Mouse (Mus musculus) neural tube, embryonic 12.5 days (tissue): Measurements from ENCODE around the gene Spsb4. TPM values are rescaled to one million over a fixed set of nuclear protein-coding genes. Genes with fewer than 3 reads are reported as not detected.

ENCODE experiments used
- ATAC-seq: fragments of 200-750 bp; cut with Nextera tagmentation; 2 replicates; pipeline ENCODE4 v1.8.0; 2017; ENCODE audit warnings: low read depth, mild to moderate bottlenecking, moderate TSS enrichment, moderate library complexity; ENCODE audit not compliant: low FRiP score
- H3K27ac ChIP-seq: fragments of 300-500 bp; sonication (generic); 2 replicates; pipeline ENCODE4 v1.5.1; 2016
- H3K27me3 ChIP-seq: fragments of 300-500 bp; sonication (generic); replicated peaks from 2 replicates; pipeline ENCODE4 v1.6.1; 2016; ENCODE audit warnings: mild to moderate bottlenecking
- H3K36me3 ChIP-seq: fragments of 300-500 bp; sonication (generic); 2 replicates; pipeline ENCODE4 v1.6.1; 2016; ENCODE audit warnings: mild to moderate bottlenecking
- H3K4me1 ChIP-seq: fragments of 300-500 bp; sonication (generic); 2 replicates; pipeline ENCODE4 v1.6.1; 2016
- H3K4me2 ChIP-seq: fragments of 300-500 bp; sonication (generic); replicated peaks from 2 replicates; pipeline ENCODE4 v1.6.1; 2016; ENCODE audit warnings: mild to moderate bottlenecking
- H3K4me3 ChIP-seq: fragments of 300-500 bp; sonication (generic); 2 replicates; pipeline ENCODE4 v1.5.1; 2016
- H3K9ac ChIP-seq: fragments of 300-500 bp; sonication (generic); 2 replicates; pipeline ENCODE4 v1.6.1; 2016; ENCODE audit warnings: mild to moderate bottlenecking
- H3K9me3 ChIP-seq: fragments of 300-500 bp; sonication (generic); 2 replicates; pipeline ENCODE4 v1.6.1; 2016; ENCODE audit warnings: mild to moderate bottlenecking
- WGBS: fragments of 180-500 bp; shearing (Covaris S2); methylation state at CpG from one replicate; pipeline ENCODE4 v1.1.7; 2016; 5-methylcytosine and 5-hydroxymethylcytosine counted together
- polyA plus RNA-seq: library from polyadenylated mRNA; unstranded; fragments of >200 nt; fragmentation: Nextera tagmentation; extraction: Ambion mirVana; gene quantifications from 2 replicates; pipeline ENCODE4 v1.2.1, GENCODE M21; 2016

Spsb4 gene
- polyA plus RNA-seq, 1 experiment from 2014 or later, result 126 TPM

DNA sequence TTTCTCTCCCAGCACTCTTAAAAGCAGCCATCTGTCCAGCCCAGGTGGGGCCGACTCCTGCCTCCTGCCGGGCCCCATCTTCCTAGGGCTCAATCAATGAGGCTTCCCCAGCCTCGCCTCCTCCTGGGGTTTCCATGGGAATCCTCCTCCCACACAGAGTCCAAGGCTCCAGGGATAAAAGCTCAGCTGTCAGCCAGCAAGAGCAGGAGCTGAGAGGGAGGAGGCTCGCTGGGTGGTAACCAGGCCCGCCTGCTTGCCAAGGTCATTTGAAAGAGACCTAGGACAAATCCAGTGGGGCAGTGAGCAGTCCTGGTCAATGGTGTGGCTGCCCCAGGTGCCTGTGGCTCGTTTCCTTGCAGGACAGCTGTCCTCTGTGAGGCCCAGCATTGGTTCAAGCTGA lies 5.5 kb downstream of the Spsb4 start:
- peak; percentile 55 for ATAC-seq
- Histone ChIP-seq H3K9ac (peak overlapping the region; percentile 6; the same call in 1 of the 2 replicates), H3K4me1 (peaks cover 67% of the 10 kb centered on the region), H3K36me3 (peaks cover 20% of the 10 kb centered on the region; the same call in 1 of the 2 replicates), H3K27me3 (no peaks in the 10 kb centered on the region), H3K4me2 (peak overlapping the region; percentile 75), H3K9me3 (0 out of 2 replicates have a peak, but pooled peaks cover 4% of the 10 kb centered on the region), H3K27ac (peak overlapping the region; percentile 65; the same call in 1 of the 2 replicates), H3K4me3 (no peak overlapping the region)
- 4% methylated on average over 6 of the region's 6 CpGs for WGBS

DNA sequence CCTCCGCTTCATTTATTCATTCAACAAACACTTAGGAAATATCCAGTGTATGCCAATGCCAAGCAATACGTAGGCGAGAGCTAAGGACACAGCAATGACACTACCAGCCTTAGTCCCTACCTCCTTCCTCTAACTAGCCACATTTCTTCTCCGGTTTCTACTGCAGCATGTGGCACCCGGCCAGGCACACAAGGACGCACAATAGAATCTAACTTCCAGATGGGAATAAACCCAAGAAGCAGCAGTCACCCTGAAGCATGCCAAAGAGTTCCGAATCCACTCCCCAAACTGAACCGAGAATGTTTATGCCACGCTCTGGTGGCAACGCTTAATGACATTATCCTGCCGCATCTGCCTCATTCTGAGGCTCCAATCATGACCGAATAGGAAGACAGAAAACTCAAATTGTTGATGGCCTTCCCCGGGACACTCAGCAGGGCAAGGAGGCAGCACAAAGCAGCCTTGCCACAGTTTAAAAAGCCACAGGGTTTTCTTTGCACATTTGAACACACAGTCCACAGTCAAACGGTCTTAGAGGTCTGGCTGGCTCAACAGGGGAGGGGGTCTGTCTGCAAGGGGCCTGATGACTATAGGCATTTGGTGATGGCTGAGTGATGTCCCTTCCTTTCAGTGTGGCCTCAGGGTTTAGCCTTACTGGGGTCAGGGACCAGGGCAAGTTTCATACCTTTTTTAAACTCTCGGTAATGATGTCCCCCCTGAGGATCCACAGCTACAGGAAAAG lies 7.0 kb downstream of the Spsb4 start:
- peak overlapping the region; percentile 55 for H3K27ac ChIP-seq
- H3K4me3 ChIP-seq, result no peak overlapping the region
- H3K4me2 ChIP-seq, result peak overlapping the region; percentile 75
- no peaks in the 10 kb centered on the region for H3K27me3 ChIP-seq
- peaks cover 66% of the 10 kb centered on the region for H3K4me1 ChIP-seq
- WGBS, result 42% methylated on average over 15 of the region's 15 CpGs
- H3K9ac ChIP-seq, result no peak overlapping the region
- ATAC-seq, result 0 out of 2 replicates have a peak, but pooled peaks have one; percentile 5
- H3K9me3 ChIP-seq, result 0 out of 2 replicates have a peak, but pooled peaks cover 4% of the 10 kb centered on the region
- peaks cover 27% of the 10 kb centered on the region; the same call in 1 of the 2 replicates for H3K36me3 ChIP-seq

DNA sequence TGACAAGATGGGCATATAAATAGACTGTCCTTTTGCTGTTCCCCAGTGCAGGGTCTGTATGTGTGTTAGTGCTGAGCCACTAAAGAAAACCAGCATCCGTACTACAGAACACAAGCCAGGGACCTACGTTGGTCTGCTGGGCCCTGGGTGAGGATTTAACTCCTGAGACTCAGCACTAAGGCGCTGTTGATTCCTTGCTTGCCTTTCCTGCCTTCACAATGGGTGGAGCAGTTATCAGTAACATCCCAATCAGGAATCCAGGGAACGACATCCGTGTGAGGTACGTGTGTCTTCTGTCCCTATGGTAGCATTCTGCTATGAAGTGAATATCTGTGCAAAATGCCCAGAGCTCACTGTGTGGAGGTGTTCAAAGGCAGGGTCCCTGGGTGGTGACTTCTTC lies 8.2 kb downstream of the Spsb4 start:
- peaks cover 55% of the 10 kb centered on the region for H3K4me1 ChIP-seq
- no peak overlapping the region for H3K27ac ChIP-seq
- H3K4me2 ChIP-seq, result no peak overlapping the region
- peaks cover 27% of the 10 kb centered on the region; the same call in 1 of the 2 replicates for H3K36me3 ChIP-seq
- no peak for ATAC-seq
- H3K9ac ChIP-seq, result no peak overlapping the region
- H3K4me3 ChIP-seq, result no peak overlapping the region
- 0 out of 2 replicates have a peak, but pooled peaks cover 4% of the 10 kb centered on the region for H3K9me3 ChIP-seq
- 87% methylated on average over 6 of the region's 6 CpGs for WGBS
- no peaks in the 10 kb centered on the region for H3K27me3 ChIP-seq

DNA sequence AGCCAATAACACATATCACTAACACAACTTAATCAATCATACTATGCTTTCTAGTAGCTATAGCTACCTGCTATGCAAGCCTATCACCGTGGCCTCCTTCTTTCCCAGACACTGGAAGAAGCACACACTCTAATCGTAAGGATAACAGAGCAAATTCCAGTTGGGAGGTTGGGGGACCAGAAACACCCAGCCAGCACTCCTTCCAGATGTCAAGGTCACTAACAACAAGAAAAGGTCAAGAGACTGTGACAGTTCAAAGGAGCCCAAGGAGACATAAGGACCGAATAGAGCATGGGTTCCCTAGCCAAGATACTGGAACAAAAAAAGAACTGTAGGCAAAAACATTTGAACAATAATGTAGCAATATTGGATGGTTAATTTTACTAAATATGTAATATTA lies 13.9 kb downstream of the Spsb4 start:
- Histone ChIP-seq H3K4me3 (no peak overlapping the region), H3K36me3 (peaks cover 22% of the 10 kb centered on the region; the same call in 1 of the 2 replicates), H3K27me3 (no peaks in the 10 kb centered on the region), H3K9me3 (0 out of 2 replicates have a peak, but pooled peaks cover 4% of the 10 kb centered on the region), H3K9ac (no peak overlapping the region), H3K27ac (no peak overlapping the region), H3K4me2 (no peak overlapping the region), H3K4me1 (no peaks in the 10 kb centered on the region; the same call in 1 of the 2 replicates)
- ATAC-seq, result no peak
- WGBS, result 47% methylated on average over 3 of the region's 3 CpGs

DNA sequence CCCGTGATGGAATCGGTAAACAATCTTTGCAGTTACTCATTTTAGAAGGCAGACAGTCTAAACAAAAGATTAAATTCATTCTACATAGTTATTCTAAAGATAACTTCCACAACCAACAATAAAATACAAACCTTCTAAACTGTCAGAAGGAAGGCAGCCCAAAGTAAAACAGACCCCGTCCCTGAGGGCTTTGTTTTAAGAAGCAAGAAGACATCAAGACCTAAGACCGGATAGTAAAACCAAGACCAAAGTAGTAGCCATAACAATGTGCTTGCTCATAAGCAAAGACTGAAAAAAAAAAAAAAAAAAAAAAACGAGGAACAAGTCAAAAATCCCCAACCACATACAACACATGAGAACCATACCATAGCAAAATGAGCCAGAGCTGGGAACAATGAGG lies 15.5 kb downstream of the Spsb4 start:
- Histone ChIP-seq H3K4me3 (no peak overlapping the region), H3K27me3 (no peaks in the 10 kb centered on the region), H3K36me3 (peaks cover 7% of the 10 kb centered on the region; the same call in 1 of the 2 replicates), H3K27ac (no peak overlapping the region), H3K9ac (no peak overlapping the region), H3K4me2 (no peak overlapping the region), H3K9me3 (no peaks in the 10 kb centered on the region), H3K4me1 (no peaks in the 10 kb centered on the region; the same call in 1 of the 2 replicates)
- 70% methylated on average over 5 of the region's 5 CpGs for WGBS
- no peak for ATAC-seq

DNA sequence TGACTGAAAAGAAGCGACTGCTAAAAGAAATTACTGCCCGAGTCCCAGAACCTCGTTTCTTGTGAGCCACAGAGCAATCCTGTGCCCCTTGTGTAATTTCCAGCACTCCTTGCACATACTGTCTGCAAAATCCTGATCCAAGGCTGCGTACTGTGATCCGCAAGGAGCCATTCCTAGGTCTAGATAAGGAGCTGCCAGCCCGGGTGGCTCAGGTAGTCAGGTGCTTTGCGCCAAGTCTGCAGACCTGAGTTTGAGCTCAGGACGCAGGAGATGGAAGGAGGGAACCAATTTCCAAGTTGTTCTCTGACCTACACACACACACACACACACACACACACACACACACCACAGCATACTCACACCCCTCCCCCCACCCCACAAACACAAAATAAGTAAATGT lies 16.0 kb downstream of the Spsb4 start:
- no peaks in the 10 kb centered on the region for H3K27me3 ChIP-seq
- H3K27ac ChIP-seq, result no peak overlapping the region
- no peak overlapping the region for H3K9ac ChIP-seq
- no peak for ATAC-seq
- peaks cover 3% of the 10 kb centered on the region; the same call in 1 of the 2 replicates for H3K36me3 ChIP-seq
- H3K4me1 ChIP-seq, result no peaks in the 10 kb centered on the region; the same call in 1 of the 2 replicates
- WGBS, result 92% methylated on average over 8 of the region's 8 CpGs
- no peak overlapping the region for H3K4me2 ChIP-seq
- no peaks in the 10 kb centered on the region for H3K9me3 ChIP-seq
- H3K4me3 ChIP-seq, result no peak overlapping the region

DNA sequence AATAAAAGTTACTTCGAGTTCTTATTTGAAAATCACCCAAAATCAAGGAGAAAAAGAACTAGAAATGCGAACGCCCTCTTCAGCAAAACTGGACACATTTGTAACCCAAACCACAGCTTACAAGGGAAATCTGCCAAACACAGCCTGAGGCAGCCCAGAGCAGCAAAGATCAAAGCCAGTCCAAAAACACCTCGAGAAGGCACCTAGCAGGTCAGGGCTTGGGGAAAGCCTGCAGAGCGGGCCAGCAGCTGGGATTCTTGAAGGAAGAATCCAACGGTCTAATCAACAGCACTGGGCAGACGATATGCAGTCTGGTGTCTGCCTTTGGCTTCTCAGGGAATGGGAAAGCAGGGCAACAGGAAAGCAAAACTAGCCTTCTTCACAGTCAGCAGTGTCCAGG lies 16.6 kb downstream of the Spsb4 start:
- ATAC-seq, result no peak
- WGBS, result 71% methylated on average over 7 of the region's 7 CpGs
- Histone ChIP-seq H3K9ac (no peak overlapping the region), H3K4me3 (no peak overlapping the region), H3K4me1 (no peaks in the 10 kb centered on the region; the same call in 1 of the 2 replicates), H3K27ac (no peak overlapping the region), H3K4me2 (no peak overlapping the region), H3K36me3 (peaks cover 1% of the 10 kb centered on the region; the same call in 1 of the 2 replicates), H3K27me3 (no peaks in the 10 kb centered on the region), H3K9me3 (no peaks in the 10 kb centered on the region)

DNA sequence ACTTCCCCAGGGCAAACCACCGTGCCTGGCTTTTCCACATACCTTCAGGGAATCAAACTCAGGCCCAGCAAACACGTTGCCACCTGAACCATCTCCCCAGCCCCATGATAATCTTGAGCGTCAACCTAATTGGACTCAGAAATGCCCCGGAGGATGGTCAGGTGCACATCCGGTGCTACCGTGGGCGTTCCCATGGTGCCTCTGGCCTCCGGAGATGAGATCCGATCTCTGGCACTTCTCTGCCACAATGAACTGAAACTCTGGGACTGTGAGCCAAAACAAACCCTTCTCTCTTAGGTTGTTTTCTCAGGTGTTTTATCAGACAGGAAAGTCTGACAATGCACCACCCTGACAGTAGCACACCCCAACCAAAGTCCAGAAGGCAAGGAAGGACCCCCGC lies 17.2 kb downstream of the Spsb4 start:
- no peaks in the 10 kb centered on the region for H3K9me3 ChIP-seq
- H3K9ac ChIP-seq, result no peak overlapping the region
- no peaks in the 10 kb centered on the region for H3K27me3 ChIP-seq
- H3K4me3 ChIP-seq, result no peak overlapping the region
- 82% methylated on average over 10 of the region's 10 CpGs for WGBS
- ATAC-seq, result no peak
- no peak overlapping the region for H3K4me2 ChIP-seq
- no peaks in the 10 kb centered on the region for H3K36me3 ChIP-seq
- H3K4me1 ChIP-seq, result peaks cover under 1% of the 10 kb centered on the region
- H3K27ac ChIP-seq, result no peak overlapping the region

DNA sequence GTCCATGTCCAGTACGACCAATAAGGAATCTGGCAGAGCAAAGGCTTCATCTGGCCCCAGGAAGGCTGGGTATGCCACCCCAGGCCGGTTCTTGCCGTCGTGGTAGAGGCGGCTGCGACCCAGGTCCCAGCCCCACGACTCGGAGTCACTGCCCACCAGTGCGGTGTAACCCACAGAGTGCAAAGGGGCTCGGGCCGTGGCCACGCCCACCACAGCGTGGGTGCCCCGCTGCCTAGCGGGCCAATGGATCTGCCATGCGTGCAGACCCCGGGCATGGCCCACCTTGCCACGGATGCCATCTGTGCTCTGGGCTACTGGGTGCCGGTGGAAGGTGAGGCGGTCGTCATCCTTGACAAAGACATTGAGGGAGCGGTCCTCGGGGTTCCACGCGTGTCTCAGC lies 22.9 kb downstream of the Spsb4 start:
- Histone ChIP-seq H3K27me3 (no peaks in the 10 kb centered on the region), H3K4me3 (no peak overlapping the region), H3K9ac (no peak overlapping the region), H3K4me2 (no peak overlapping the region), H3K9me3 (no peaks in the 10 kb centered on the region), H3K4me1 (peaks cover 46% of the 10 kb centered on the region), H3K27ac (no peak overlapping the region), H3K36me3 (peaks cover 19% of the 10 kb centered on the region)
- WGBS, result 98% methylated on average over 25 of the region's 25 CpGs
- no peak for ATAC-seq

DNA sequence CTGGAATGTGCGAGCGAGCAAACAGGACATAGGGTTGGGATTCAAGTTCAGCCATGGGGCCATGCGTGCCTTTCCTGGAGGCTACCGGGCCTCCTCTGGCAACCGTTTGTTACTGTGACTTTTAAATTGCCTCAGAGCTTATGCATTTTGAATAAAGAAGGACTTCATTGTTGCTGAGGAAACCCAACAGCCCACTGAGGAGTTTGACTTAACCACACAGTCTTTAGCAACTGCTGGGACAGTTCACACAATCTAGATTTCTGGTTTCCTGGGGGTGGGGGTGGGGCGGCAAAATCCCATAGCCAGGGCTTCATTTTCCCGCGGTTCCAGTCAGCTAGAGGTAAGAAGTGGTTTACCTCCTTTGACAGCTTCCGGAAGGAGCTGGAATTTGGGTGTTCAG lies 23.9 kb downstream of the Spsb4 start:
- 82% methylated on average over 9 of the region's 9 CpGs for WGBS
- H3K9ac ChIP-seq, result no peak overlapping the region
- no peaks in the 10 kb centered on the region for H3K27me3 ChIP-seq
- no peaks in the 10 kb centered on the region for H3K9me3 ChIP-seq
- no peak overlapping the region for H3K4me2 ChIP-seq
- no peak overlapping the region for H3K27ac ChIP-seq
- H3K36me3 ChIP-seq, result peaks cover 19% of the 10 kb centered on the region
- ATAC-seq, result no peak
- peaks cover 56% of the 10 kb centered on the region for H3K4me1 ChIP-seq
- H3K4me3 ChIP-seq, result no peak overlapping the region

DNA sequence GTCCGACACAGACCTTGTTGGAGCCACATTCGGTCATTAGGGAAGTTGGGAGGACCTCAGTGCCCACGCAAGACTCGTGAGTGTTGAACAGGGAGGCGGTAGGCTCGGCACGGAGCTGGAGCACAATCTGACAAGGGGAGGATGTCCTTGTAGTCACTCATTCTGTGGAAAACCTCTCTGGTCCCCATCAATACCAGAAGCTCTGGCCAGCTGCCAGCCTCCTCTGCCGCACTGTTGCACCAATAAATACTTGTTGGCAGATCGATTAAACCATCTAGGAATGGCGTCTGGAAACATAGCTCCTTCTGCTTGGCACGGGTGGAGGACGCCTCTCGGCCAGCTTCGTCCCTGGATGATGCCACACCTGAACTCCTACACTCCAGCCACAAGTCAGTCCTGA lies 27.5 kb downstream of the Spsb4 start:
- peak overlapping the region; percentile 24; the same call in 1 of the 2 replicates for H3K4me2 ChIP-seq
- H3K27ac ChIP-seq, result peak overlapping the region; percentile 38
- no peak for ATAC-seq
- H3K9me3 ChIP-seq, result no peaks in the 10 kb centered on the region
- peaks cover 89% of the 10 kb centered on the region for H3K4me1 ChIP-seq
- H3K36me3 ChIP-seq, result peaks cover 17% of the 10 kb centered on the region
- no peak overlapping the region for H3K4me3 ChIP-seq
- 0 out of 2 replicates have a peak overlapping the region, but pooled peaks have one; percentile 13 for H3K9ac ChIP-seq
- H3K27me3 ChIP-seq, result no peaks in the 10 kb centered on the region
- 50% methylated on average over 14 of the region's 14 CpGs for WGBS

DNA sequence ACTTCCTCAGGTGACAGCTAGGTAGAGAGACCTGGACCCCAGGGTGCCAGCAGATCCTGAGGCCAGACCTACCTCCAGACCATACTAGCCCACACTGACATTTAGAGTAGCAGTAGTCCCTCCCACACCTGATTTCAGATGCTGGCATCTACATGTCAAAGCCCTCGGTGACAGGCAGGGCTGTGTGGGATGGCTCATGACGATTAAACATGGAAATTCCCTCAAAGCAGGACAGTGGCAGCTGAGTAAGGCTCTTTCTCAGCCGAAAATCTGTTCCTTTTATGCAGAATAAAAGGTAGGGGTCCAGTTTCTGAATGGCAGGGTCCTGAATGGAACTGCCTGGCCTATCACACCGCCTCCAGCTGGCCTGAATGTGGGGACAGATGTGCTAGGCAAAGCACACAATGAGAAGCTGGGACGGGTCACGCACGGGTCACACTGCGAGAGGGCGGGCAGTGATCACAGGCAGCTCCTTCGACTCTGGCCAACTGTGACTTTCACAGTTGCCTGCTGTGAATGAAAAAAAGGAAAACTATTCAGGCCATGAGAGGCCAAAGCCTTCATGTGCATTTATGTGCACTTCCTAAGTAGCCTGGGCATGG lies 29.2 kb downstream of the Spsb4 start:
- H3K4me3 ChIP-seq, result no peak overlapping the region
- no peak overlapping the region for H3K9ac ChIP-seq
- peak; percentile 63 for ATAC-seq
- peak overlapping the region; percentile 27; the same call in 1 of the 2 replicates for H3K4me2 ChIP-seq
- H3K9me3 ChIP-seq, result no peaks in the 10 kb centered on the region
- no peaks in the 10 kb centered on the region for H3K27me3 ChIP-seq
- peaks cover under 1% of the 10 kb centered on the region; the same call in 1 of the 2 replicates for H3K36me3 ChIP-seq
- peaks cover 91% of the 10 kb centered on the region for H3K4me1 ChIP-seq
- WGBS, result 7% methylated on average over 10 of the region's 10 CpGs
- peak overlapping the region; percentile 75; the same call in 1 of the 2 replicates for H3K27ac ChIP-seq
